Mouse (Mus musculus): ENCODE measurements around the gene Bicd2. TPM values are rescaled to one million over a fixed set of nuclear protein-coding genes. Genes with fewer than 3 reads are reported as not detected.
A peak's percentile ranks its signal among the peaks of the same experiment; 100 is the strongest.

Gene Bicd2
- polyA plus RNA-seq, 1 experiment from 2014 or later, result 32.5 TPM

- Histone ChIP-seq H3K9me3 (ENCODE audit: low read length) (no peaks in the 10 kb centered on the region), H3K9ac (replicated peaks; ENCODE audit: low read depth) (no peak overlapping the region), H3K4me3 (ENCODE audit: low read depth, low read length) (no peak overlapping the region), H3K36me3 (ENCODE audit: insufficient read depth, low read length) (no peaks in the 10 kb centered on the region), H3K27ac (ENCODE audit: low read length) (peak overlapping the region; percentile 26; the same call in 1 of the 2 replicates), H3K4me1 (ENCODE audit: insufficient read depth, low read depth, low read length) (peaks cover 38% of the 10 kb centered on the region), H3K27me3 (replicated peaks; ENCODE audit: insufficient read depth, low read length) (no peaks in the 10 kb centered on the region), H3K4me2 (replicated peaks; ENCODE audit: low read depth, low read length) (no peak overlapping the region)
- DNase-seq (ENCODE audit: low spot score) (peak; percentile 60), ATAC-seq (peak; percentile 18; the same call in 1 of the 2 replicates)
- 47% methylated on average over 2 of the region's 2 CpGs for WGBS
- no peak for TF ChIP-seq CTCF (IDR thresholded peaks at IDR 0.05)
- TF ChIP-seq EP300 (IDR thresholded peaks at IDR 0.05), result no peak
Observed at GRCm38 (mm10) chr13:49345476-49345875, 4.1 kb downstream of the Bicd2 start.

- WGBS, result 53% methylated on average over 2 of the region's 2 CpGs
- no peak overlapping the region for H3K27ac ChIP-seq (ENCODE audit: low read length)
- DNase-seq (ENCODE audit: low spot score) (no peak), ATAC-seq (no peak)
- H3K4me2 ChIP-seq (replicated peaks; ENCODE audit: low read depth, low read length), result no peak overlapping the region
- H3K27me3 ChIP-seq (replicated peaks; ENCODE audit: insufficient read depth, low read length), result no peaks in the 10 kb centered on the region
- H3K36me3 ChIP-seq (ENCODE audit: insufficient read depth, low read length), result no peaks in the 10 kb centered on the region
- TF ChIP-seq EP300 (IDR thresholded peaks at IDR 0.05) (no peak), CTCF (IDR thresholded peaks at IDR 0.05) (no peak)
- H3K9me3 ChIP-seq (ENCODE audit: low read length), result no peaks in the 10 kb centered on the region
- H3K9ac ChIP-seq (replicated peaks; ENCODE audit: low read depth), result no peak overlapping the region
- H3K4me3 ChIP-seq (ENCODE audit: low read depth, low read length), result no peak overlapping the region
- H3K4me1 ChIP-seq (ENCODE audit: insufficient read depth, low read depth, low read length), result peaks cover 25% of the 10 kb centered on the region
Observed at GRCm38 (mm10) chr13:49348522-49348921, 7.1 kb downstream of the Bicd2 start.

- Histone ChIP-seq H3K27me3 (replicated peaks; ENCODE audit: insufficient read depth, low read length) (no peaks in the 10 kb centered on the region), H3K9ac (replicated peaks; ENCODE audit: low read depth) (no peak overlapping the region), H3K4me2 (replicated peaks; ENCODE audit: low read depth, low read length) (no peak overlapping the region), H3K36me3 (ENCODE audit: insufficient read depth, low read length) (no peaks in the 10 kb centered on the region), H3K4me1 (ENCODE audit: insufficient read depth, low read depth, low read length) (peaks cover 20% of the 10 kb centered on the region), H3K27ac (ENCODE audit: low read length) (no peak overlapping the region), H3K4me3 (ENCODE audit: low read depth, low read length) (no peak overlapping the region), H3K9me3 (ENCODE audit: low read length) (no peaks in the 10 kb centered on the region)
- TF ChIP-seq CTCF (IDR thresholded peaks at IDR 0.05) (no peak), EP300 (IDR thresholded peaks at IDR 0.05) (no peak)
- DNase-seq (ENCODE audit: low spot score) (no peak), ATAC-seq (no peak)
- WGBS, result 88% methylated on average over 4 of the region's 4 CpGs
Observed at GRCm38 (mm10) chr13:49349335-49349734, 8.0 kb downstream of the Bicd2 start.

GRCm38 (mm10) chr13:49349836-49350505 is 8.6 kb downstream of the Bicd2 start:
- Histone ChIP-seq H3K36me3 (ENCODE audit: insufficient read depth, low read length) (no peaks in the 10 kb centered on the region), H3K27me3 (replicated peaks; ENCODE audit: insufficient read depth, low read length) (no peaks in the 10 kb centered on the region), H3K4me1 (ENCODE audit: insufficient read depth, low read depth, low read length) (peaks cover 15% of the 10 kb centered on the region; the same call in 1 of the 2 replicates), H3K4me2 (replicated peaks; ENCODE audit: low read depth, low read length) (no peak overlapping the region), H3K9me3 (ENCODE audit: low read length) (no peaks in the 10 kb centered on the region), H3K27ac (ENCODE audit: low read length) (no peak overlapping the region), H3K9ac (replicated peaks; ENCODE audit: low read depth) (no peak overlapping the region), H3K4me3 (ENCODE audit: low read depth, low read length) (no peak overlapping the region)
- 89% methylated on average over 6 of the region's 6 CpGs for WGBS
- DNase-seq (ENCODE audit: low spot score) (no peak), ATAC-seq (no peak)
- TF ChIP-seq CTCF (IDR thresholded peaks at IDR 0.05) (no peak), EP300 (IDR thresholded peaks at IDR 0.05) (no peak)

GRCm38 (mm10) chr13:49352581-49353159 is 11.3 kb downstream of the Bicd2 start:
- peaks cover 7% of the 10 kb centered on the region; the same call in 1 of the 2 replicates for H3K4me1 ChIP-seq (ENCODE audit: insufficient read depth, low read depth, low read length)
- peak overlapping the region; percentile 40 for H3K27ac ChIP-seq (ENCODE audit: low read length)
- H3K36me3 ChIP-seq (ENCODE audit: insufficient read depth, low read length), result no peaks in the 10 kb centered on the region
- no peak overlapping the region for H3K4me2 ChIP-seq (replicated peaks; ENCODE audit: low read depth, low read length)
- 63% methylated on average over 3 of the region's 3 CpGs for WGBS
- DNase-seq (ENCODE audit: low spot score) (no peak), ATAC-seq (peak; percentile 35; the same call in 1 of the 2 replicates)
- TF ChIP-seq CTCF (IDR thresholded peaks at IDR 0.05) (no peak), EP300 (IDR thresholded peaks at IDR 0.05) (no peak)
- no peaks in the 10 kb centered on the region for H3K9me3 ChIP-seq (ENCODE audit: low read length)
- H3K27me3 ChIP-seq (replicated peaks; ENCODE audit: insufficient read depth, low read length), result no peaks in the 10 kb centered on the region
- no peak overlapping the region for H3K4me3 ChIP-seq (ENCODE audit: low read depth, low read length)
- no peak overlapping the region for H3K9ac ChIP-seq (replicated peaks; ENCODE audit: low read depth)

GRCm38 (mm10) chr13:49353422-49353821 is 12.0 kb downstream of the Bicd2 start:
- ATAC-seq, result no peak; the same call in 1 of the 2 replicates

More at GRCm38 (mm10) chr13:49353422-49353821, 12.0 kb downstream of the Bicd2 start:
- TF ChIP-seq EP300 (IDR thresholded peaks at IDR 0.05) (no peak), CTCF (IDR thresholded peaks at IDR 0.05) (no peak)
- Histone ChIP-seq H3K27ac (ENCODE audit: low read length) (no peak overlapping the region), H3K9ac (replicated peaks; ENCODE audit: low read depth) (no peak overlapping the region), H3K4me2 (replicated peaks; ENCODE audit: low read depth, low read length) (no peak overlapping the region), H3K4me3 (ENCODE audit: low read depth, low read length) (no peak overlapping the region), H3K36me3 (ENCODE audit: insufficient read depth, low read length) (no peaks in the 10 kb centered on the region), H3K4me1 (ENCODE audit: insufficient read depth, low read depth, low read length) (peaks cover 7% of the 10 kb centered on the region; the same call in 1 of the 2 replicates), H3K9me3 (ENCODE audit: low read length) (no peaks in the 10 kb centered on the region), H3K27me3 (replicated peaks; ENCODE audit: insufficient read depth, low read length) (no peaks in the 10 kb centered on the region)
- DNase-seq (ENCODE audit: low spot score), result no peak

All from lung, postnatal 0 days (tissue).